Mouse (Mus musculus) heart, embryonic 15.5 days (tissue): Measurements from ENCODE around the gene Foxn3. TPM values are rescaled to one million over a fixed set of nuclear protein-coding genes. Genes with fewer than 3 reads are reported as not detected.
A peak's percentile ranks its signal among the peaks of the same experiment; 100 is the strongest.

Experiments
- ATAC-seq: fragments of 200-750 bp; cut with Nextera tagmentation; replicated peaks from 2 replicates; pipeline ENCODE4 v1.8.0; 2017; ENCODE audit warnings: low read depth, moderate TSS enrichment; ENCODE audit not compliant: insufficient number of reproducible peaks, insufficient read depth, low FRiP score
- H3K27ac ChIP-seq: fragments of 300-500 bp; sonication (generic); 2 replicates; pipeline ENCODE4 v1.5.1; 2015; ENCODE audit warnings: mild to moderate bottlenecking, inconsistent platforms
- H3K27me3 ChIP-seq: fragments of 300-500 bp; sonication (generic); 2 replicates; pipeline ENCODE4 v1.6.1; 2015; ENCODE audit warnings: inconsistent platforms
- H3K36me3 ChIP-seq: fragments of 300-500 bp; sonication (generic); 2 replicates; pipeline ENCODE4 v1.6.1; 2015; ENCODE audit warnings: mild to moderate bottlenecking, inconsistent platforms
- H3K4me1 ChIP-seq: fragments of 300-500 bp; sonication (generic); replicated peaks from 2 replicates; pipeline ENCODE4 v1.6.1; 2015; ENCODE audit warnings: inconsistent platforms
- H3K4me2 ChIP-seq: fragments of 300-500 bp; sonication (generic); 2 replicates; pipeline ENCODE4 v1.6.1; 2015; ENCODE audit warnings: inconsistent platforms, mild to moderate bottlenecking, moderate library complexity
- H3K4me3 ChIP-seq: fragments of 300-500 bp; sonication (generic); 2 replicates; pipeline ENCODE4 v1.5.1; 2015; ENCODE audit warnings: mild to moderate bottlenecking, inconsistent platforms
- H3K9ac ChIP-seq: fragments of 300-500 bp; sonication (generic); 2 replicates; pipeline ENCODE4 v1.6.1; 2015; ENCODE audit warnings: mild to moderate bottlenecking, inconsistent platforms
- H3K9me3 ChIP-seq: fragments of 300-500 bp; sonication (generic); replicated peaks from 2 replicates; pipeline ENCODE4 v1.6.1; 2016; ENCODE audit warnings: inconsistent platforms
- WGBS: fragments of 180-500 bp; shearing (Covaris S2); methylation state at CpG from one replicate; pipeline ENCODE4 v1.1.7; 2015; ENCODE audit warnings: mixed read lengths; 5-methylcytosine and 5-hydroxymethylcytosine counted together
- polyA plus RNA-seq: library from polyadenylated mRNA; unstranded; fragments of >200 nt; fragmentation: Nextera tagmentation; extraction: Ambion mirVana; gene quantifications from 2 replicates; pipeline ENCODE4 v1.2.1, GENCODE M21; 2015

The Foxn3 gene
- polyA plus RNA-seq, 1 experiment from 2014 or later: 57.5 TPM

DNA sequence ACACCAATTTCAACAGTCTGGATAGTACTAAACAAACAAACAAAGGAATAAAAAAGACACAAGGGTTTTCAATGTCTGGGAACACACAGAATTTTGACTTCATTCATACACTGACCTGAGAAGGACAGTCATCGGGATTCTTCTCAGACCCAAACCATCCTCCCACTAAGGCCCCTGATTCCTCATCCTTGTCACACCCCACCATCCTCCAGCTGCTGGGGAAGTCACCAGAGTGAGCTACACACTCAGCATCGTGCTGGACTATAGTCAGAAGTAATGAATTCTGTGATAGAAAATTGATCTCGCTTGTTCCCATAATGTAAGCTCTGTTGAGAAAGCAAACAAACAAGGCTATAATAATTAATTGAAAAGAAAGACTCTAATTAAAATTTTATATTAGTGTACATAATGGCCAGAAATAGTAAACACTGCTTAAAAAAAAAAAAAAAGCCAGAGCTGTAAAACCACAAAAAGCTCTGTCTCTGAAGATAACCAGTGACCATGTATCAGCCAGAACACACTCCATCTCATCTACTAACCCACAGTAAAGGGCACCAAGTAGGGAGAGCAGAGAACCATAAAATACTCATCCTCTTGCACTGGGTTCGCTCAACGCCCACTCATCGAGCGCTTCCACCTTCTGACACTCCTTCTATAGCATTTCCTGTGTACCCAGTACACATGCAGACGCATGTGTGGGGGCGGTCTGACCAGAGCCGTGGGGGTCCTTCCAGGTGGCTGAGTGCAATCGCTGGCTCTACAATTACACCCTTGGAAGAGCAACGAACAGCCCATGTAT is 241.6 kb downstream of the Foxn3 start:
- H3K4me3 ChIP-seq: no peak overlapping the region
- H3K27ac ChIP-seq: no peak overlapping the region
- no peak overlapping the region for H3K4me2 ChIP-seq
- no peak for ATAC-seq
- H3K36me3 ChIP-seq: no peaks in the 10 kb centered on the region
- H3K9me3 ChIP-seq: no peaks in the 10 kb centered on the region
- H3K27me3 ChIP-seq: no peaks in the 10 kb centered on the region
- peaks cover 35% of the 10 kb centered on the region for H3K4me1 ChIP-seq
- 79% methylated on average over 12 of the region's 12 CpGs for WGBS
- no peak overlapping the region for H3K9ac ChIP-seq

DNA sequence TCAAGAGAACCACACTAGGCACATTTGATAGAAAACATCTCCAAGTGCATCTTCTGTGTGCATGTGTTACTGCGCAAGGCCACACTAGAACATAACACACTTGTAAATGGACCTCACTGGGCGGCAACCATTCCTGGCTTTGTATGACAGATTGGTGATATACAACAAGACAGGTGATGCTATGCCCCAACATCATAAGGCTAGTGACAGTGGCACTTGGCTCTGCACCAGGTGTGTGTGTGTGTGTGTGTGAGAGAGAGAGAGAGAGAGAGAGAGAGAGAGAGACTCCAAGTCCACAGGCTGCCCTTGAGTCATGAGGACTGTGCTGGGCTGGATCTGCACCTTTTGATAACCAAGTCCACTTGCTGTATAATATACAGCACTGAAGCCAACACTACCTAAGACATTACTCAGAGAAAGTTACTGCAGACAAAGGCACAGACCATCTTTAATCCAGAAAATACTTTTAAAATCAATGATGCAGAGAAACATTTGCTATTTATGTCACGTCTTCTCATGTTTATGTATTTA is 242.4 kb downstream of the Foxn3 start:
- WGBS: 89% methylated on average over 3 of the region's 3 CpGs
- Histone ChIP-seq H3K36me3 (no peaks in the 10 kb centered on the region), H3K4me2 (no peak overlapping the region), H3K27ac (no peak overlapping the region), H3K9ac (no peak overlapping the region), H3K4me3 (no peak overlapping the region), H3K9me3 (no peaks in the 10 kb centered on the region), H3K27me3 (no peaks in the 10 kb centered on the region), H3K4me1 (peaks cover 29% of the 10 kb centered on the region)
- no peak for ATAC-seq

GRCm38 (mm10) chr12:99319896-99320295 is 243.5 kb downstream of the Foxn3 start:
- Histone ChIP-seq H3K9me3 (no peaks in the 10 kb centered on the region), H3K27me3 (no peaks in the 10 kb centered on the region), H3K36me3 (no peaks in the 10 kb centered on the region), H3K4me2 (no peak overlapping the region), H3K9ac (no peak overlapping the region), H3K4me3 (no peak overlapping the region), H3K27ac (no peak overlapping the region), H3K4me1 (peaks cover 21% of the 10 kb centered on the region)
- ATAC-seq: no peak
- WGBS: 70% methylated on average over 2 of the region's 2 CpGs

DNA sequence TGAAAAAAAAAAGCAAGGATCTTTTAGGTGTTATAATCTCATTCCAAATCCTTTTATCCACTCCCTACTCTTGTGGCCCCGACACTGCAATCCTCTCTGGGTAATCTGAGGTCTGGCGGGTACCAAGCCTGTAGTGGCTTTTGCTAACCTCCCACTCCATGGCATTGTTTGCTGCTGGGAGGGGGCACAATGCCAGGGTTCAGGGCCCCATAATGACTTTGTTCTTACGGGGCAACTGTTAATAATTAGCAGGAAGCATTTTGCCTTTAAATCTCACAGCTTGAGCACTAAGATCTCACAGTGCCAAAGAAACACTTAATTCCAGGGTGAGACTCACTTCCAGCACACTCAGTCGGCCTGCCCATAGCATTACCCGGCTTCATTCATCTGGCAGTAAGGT is 244.2 kb downstream of the Foxn3 start:
- Histone ChIP-seq H3K9me3 (no peaks in the 10 kb centered on the region), H3K9ac (no peak overlapping the region), H3K4me3 (no peak overlapping the region), H3K36me3 (no peaks in the 10 kb centered on the region), H3K27me3 (no peaks in the 10 kb centered on the region), H3K4me2 (no peak overlapping the region), H3K4me1 (peaks cover 18% of the 10 kb centered on the region), H3K27ac (no peak overlapping the region)
- ATAC-seq: no peak
- 64% methylated on average over 5 of the region's 5 CpGs for WGBS

GRCm38 (mm10) chr12:99315931-99316330 is 247.5 kb downstream of the Foxn3 start:
- no peaks in the 10 kb centered on the region for H3K9me3 ChIP-seq
- no peak overlapping the region for H3K4me3 ChIP-seq
- peaks cover 15% of the 10 kb centered on the region for H3K4me1 ChIP-seq
- no peaks in the 10 kb centered on the region for H3K27me3 ChIP-seq
- no peak overlapping the region for H3K9ac ChIP-seq
- no peak for ATAC-seq
- no peak overlapping the region for H3K4me2 ChIP-seq
- H3K36me3 ChIP-seq: no peaks in the 10 kb centered on the region
- 90% methylated on average over 6 of the region's 6 CpGs for WGBS
- H3K27ac ChIP-seq: no peak overlapping the region

DNA sequence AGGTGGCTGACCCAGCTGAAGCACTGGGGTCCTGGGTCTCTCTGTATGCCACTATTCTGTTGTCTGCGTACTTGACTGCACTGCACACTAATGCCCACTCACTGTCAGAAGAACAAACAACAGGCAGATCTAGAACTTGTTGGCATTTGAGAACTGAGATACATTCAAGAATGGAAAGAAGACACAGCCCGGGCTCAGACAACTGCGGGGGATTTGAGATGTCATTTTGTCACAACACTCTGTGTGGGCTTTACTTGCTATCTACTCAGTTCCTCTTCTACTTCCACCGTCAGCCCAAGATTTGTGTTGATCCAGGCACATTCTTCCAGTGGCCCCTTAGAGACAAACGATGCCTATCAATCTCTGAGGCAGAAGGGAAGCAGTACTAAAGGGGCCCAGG is 248.6 kb downstream of the Foxn3 start:
- ATAC-seq: no peak
- H3K36me3 ChIP-seq: no peaks in the 10 kb centered on the region
- no peak overlapping the region for H3K9ac ChIP-seq
- H3K9me3 ChIP-seq: no peaks in the 10 kb centered on the region
- H3K27ac ChIP-seq: no peak overlapping the region
- H3K4me2 ChIP-seq: no peak overlapping the region
- no peak overlapping the region for H3K4me3 ChIP-seq
- no peaks in the 10 kb centered on the region for H3K27me3 ChIP-seq
- H3K4me1 ChIP-seq: 0 out of 2 replicates have a peak, but pooled peaks cover 7% of the 10 kb centered on the region
- WGBS: 56% methylated on average over 5 of the region's 5 CpGs

DNA sequence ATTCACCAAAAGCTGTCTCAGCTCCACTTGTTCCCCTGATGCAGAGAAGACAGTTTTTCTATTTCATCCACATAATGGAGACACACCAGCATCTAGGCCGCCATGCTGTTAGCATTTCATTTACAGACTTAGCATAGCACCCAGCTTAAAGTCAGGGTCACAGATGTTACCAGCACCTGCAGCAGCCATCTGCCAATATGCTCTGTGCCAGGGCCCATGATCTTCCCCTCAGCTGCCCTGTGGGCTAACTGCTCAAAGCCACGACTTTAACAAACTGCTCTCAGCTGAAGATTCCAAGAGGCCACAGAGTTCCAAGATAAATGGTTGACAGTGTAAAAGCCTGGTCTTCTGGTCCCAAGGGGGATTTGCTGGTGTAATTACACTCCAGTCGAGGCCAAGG is 252.1 kb downstream of the Foxn3 start:
- WGBS: 68% methylated on average over 3 of the region's 3 CpGs
- Histone ChIP-seq H3K9ac (no peak overlapping the region), H3K27ac (no peak overlapping the region), H3K4me1 (peaks cover 10% of the 10 kb centered on the region), H3K9me3 (no peaks in the 10 kb centered on the region), H3K27me3 (no peaks in the 10 kb centered on the region), H3K4me3 (no peak overlapping the region), H3K4me2 (no peak overlapping the region), H3K36me3 (no peaks in the 10 kb centered on the region)
- ATAC-seq: no peak

DNA sequence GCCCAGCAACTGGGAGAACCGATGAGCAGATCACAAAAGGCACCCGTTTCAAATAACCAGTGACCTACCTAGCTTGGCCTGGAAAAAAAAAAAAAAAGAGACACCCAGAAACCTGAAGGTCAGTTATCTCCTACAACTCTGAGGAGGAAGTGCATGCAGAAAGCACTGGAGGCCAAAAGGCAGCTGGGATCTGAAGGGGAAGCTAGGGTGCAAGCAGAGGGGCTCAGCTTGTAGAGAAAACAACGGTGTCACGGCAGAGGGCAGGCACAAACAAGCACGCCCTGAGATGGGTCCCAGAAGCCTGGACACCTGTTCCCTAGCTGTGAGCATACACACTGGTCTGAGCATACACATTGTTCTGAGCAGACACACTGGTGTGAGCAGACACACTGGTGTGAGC is 253.4 kb downstream of the Foxn3 start:
- no peak for ATAC-seq
- H3K27ac ChIP-seq: no peak overlapping the region
- no peaks in the 10 kb centered on the region for H3K36me3 ChIP-seq
- H3K27me3 ChIP-seq: no peaks in the 10 kb centered on the region
- H3K4me1 ChIP-seq: peaks cover 21% of the 10 kb centered on the region
- WGBS: 67% methylated on average over 5 of the region's 5 CpGs
- no peak overlapping the region for H3K4me2 ChIP-seq
- no peaks in the 10 kb centered on the region for H3K9me3 ChIP-seq
- H3K4me3 ChIP-seq: no peak overlapping the region
- H3K9ac ChIP-seq: no peak overlapping the region

GRCm38 (mm10) chr12:99308541-99309089 is 254.8 kb downstream of the Foxn3 start:
- Histone ChIP-seq H3K4me2 (no peak overlapping the region), H3K4me1 (peaks cover 29% of the 10 kb centered on the region), H3K36me3 (no peaks in the 10 kb centered on the region), H3K27me3 (no peaks in the 10 kb centered on the region), H3K9me3 (no peaks in the 10 kb centered on the region), H3K9ac (no peak overlapping the region), H3K27ac (no peak overlapping the region), H3K4me3 (no peak overlapping the region)
- 82% methylated on average over 11 of the region's 11 CpGs for WGBS
- ATAC-seq: no peak

- H3K9ac ChIP-seq: peak overlapping the region; percentile 13; the same call in 1 of the 2 replicates
- H3K27me3 ChIP-seq: no peaks in the 10 kb centered on the region
- peaks cover 29% of the 10 kb centered on the region for H3K4me1 ChIP-seq
- peak overlapping the region; percentile 49 for H3K4me2 ChIP-seq
- no peaks in the 10 kb centered on the region for H3K9me3 ChIP-seq
- no peak overlapping the region for H3K4me3 ChIP-seq
- 36% methylated on average over 6 of the region's 6 CpGs for WGBS
- H3K27ac ChIP-seq: peak overlapping the region; percentile 75
- ATAC-seq: no peak
- no peaks in the 10 kb centered on the region for H3K36me3 ChIP-seq
Observed at GRCm38 (mm10) chr12:99306536-99307204, 256.7 kb downstream of the Foxn3 start.

DNA sequence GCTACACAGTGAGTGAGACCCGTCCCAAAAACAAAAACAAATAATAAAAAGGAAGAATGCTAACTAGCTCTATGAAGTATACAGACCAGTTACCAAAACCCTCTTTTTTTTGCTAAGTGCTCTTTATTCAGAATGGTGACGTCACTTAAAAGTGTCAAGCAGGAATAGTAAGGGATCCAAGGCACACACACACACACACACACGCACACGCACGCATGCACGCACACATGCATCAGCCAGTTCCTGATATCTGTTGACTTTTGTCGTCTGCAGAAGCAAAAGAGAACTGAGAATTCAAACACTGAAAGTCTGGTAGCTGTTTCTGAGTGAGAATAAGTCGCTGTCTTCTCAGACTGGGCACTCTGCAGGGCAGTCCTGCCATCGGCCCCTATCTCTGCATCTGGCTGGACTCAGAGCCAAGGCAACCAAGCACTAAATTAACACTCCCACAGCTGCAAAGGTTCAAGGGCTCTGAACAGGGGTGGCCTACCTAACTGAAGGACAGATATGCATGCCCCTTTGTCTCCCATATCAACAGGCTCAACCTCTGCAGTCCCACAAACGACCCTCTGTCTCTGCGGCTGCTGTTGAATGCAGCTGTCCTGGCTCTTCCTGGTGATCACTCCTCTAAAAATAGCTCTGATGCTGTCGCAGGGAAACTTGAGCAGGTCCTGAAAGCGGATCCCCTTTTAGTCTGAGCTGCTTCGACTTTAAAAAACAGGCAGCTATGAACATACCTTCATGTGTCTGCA is 257.4 kb downstream of the Foxn3 start:
- H3K4me3 ChIP-seq: 0 out of 2 replicates have a peak overlapping the region, but pooled peaks have one; percentile 7

More for the DNA sequence above, 257.4 kb downstream of the Foxn3 start:
- 31% methylated on average over 14 of the region's 14 CpGs for WGBS
- Histone ChIP-seq H3K4me1 (peaks cover 29% of the 10 kb centered on the region), H3K27me3 (no peaks in the 10 kb centered on the region), H3K9ac (peak overlapping the region; percentile 13; the same call in 1 of the 2 replicates), H3K4me2 (peak overlapping the region; percentile 49), H3K9me3 (no peaks in the 10 kb centered on the region), H3K36me3 (no peaks in the 10 kb centered on the region), H3K27ac (peak overlapping the region; percentile 75)
- ATAC-seq: peak; percentile 58
